Mouse (Mus musculus): Measurements from ENCODE around the gene Slc29a1.

GRCm38 (mm10) chr17:45589844-45590243, 9.6 kb downstream of the Slc29a1 start:
- TF ChIP-seq CTCF (IDR thresholded peaks at IDR 0.05; ENCODE audit: low read depth, low read length) (no peak), EP300 (IDR thresholded peaks at IDR 0.05; ENCODE audit: insufficient read depth, low read depth, low read length) (no peak), POLR2A (IDR thresholded peaks at IDR 0.05; ENCODE audit: insufficient read depth, low read length) (no peak)

Data from ES-Bruce4 (cell line).